Mouse (Mus musculus) lung, embryonic 14.5 days (tissue): ENCODE results near the gene Mfsd13b. TPM values are rescaled to one million over a fixed set of nuclear protein-coding genes. Genes with fewer than 3 reads are reported as not detected.
A peak's percentile ranks its signal among the peaks of the same experiment; 100 is the strongest.

Source experiments
- ATAC-seq: fragments of 200-750 bp; cut with Nextera tagmentation; 2 replicates; pipeline ENCODE4 v1.8.0; 2017; ENCODE audit warnings: mild to moderate bottlenecking, moderate TSS enrichment, moderate library complexity; ENCODE audit not compliant: insufficient read depth
- DNase-seq: peaks from one replicate; pipeline ENCODE4 v3.0.0-alpha.2; 2015
- H3K27ac ChIP-seq: fragments of 300-500 bp; sonication (generic); 2 replicates; pipeline ENCODE4 v1.5.1; 2014; ENCODE audit warnings: low read depth, mild to moderate bottlenecking, moderate library complexity
- H3K27me3 ChIP-seq: fragments of 300-500 bp; sonication (generic); 2 replicates; pipeline ENCODE4 v1.6.1; 2014; ENCODE audit warnings: low read length, control low read depth; ENCODE audit not compliant: insufficient read depth
- H3K36me3 ChIP-seq: fragments of 300-500 bp; sonication (generic); 2 replicates; pipeline ENCODE4 v1.6.1; 2014; ENCODE audit warnings: control low read depth; ENCODE audit not compliant: insufficient read depth
- H3K4me1 ChIP-seq: fragments of 300-500 bp; sonication (generic); 2 replicates; pipeline ENCODE4 v1.6.1; 2014; ENCODE audit warnings: antibody characterized with exemption, control low read depth; ENCODE audit not compliant: insufficient read depth
- H3K4me2 ChIP-seq: fragments of 300-500 bp; sonication (generic); 2 replicates; pipeline ENCODE4 v1.6.1; 2014; ENCODE audit warnings: mild to moderate bottlenecking
- H3K4me3 ChIP-seq: fragments of 300-500 bp; sonication (generic); 2 replicates; pipeline ENCODE4 v1.5.1; 2014; ENCODE audit warnings: low read depth, low read length
- H3K9ac ChIP-seq: fragments of 300-500 bp; sonication (generic); 2 replicates; pipeline ENCODE4 v1.6.1; 2014
- H3K9me3 ChIP-seq: fragments of 300-500 bp; sonication (generic); 2 replicates; pipeline ENCODE4 v1.6.1; 2016; ENCODE audit warnings: low read depth, low read length, control low read depth
- CTCF ChIP-seq: IDR thresholded peaks from 2 replicates; pipeline ENCODE4 v1.5.1; 2016; ENCODE audit warnings: antibody characterized with exemption, low read depth
- WGBS: fragments of 180-500 bp; shearing (Covaris S2); extraction: QIAGEN DNeasy Blood & Tissue Kit; methylation state at CpG from one replicate; pipeline ENCODE4 v1.1.7; 2014; 5-methylcytosine and 5-hydroxymethylcytosine counted together
- polyA plus RNA-seq: library from polyadenylated mRNA; unstranded; fragments of >200 nt; fragmentation: Nextera tagmentation; extraction: Ambion mirVana; gene quantifications from 2 replicates; pipeline ENCODE4 v1.2.1, GENCODE M21; 2014

The Mfsd13b gene
- polyA plus RNA-seq, 1 experiment from 2014 or later: not detected

GRCm38 (mm10) chr7:121033856-121034652, 51.7 kb downstream of the Mfsd13b start, which contains the start of gene Mettl9:
Mettl9 (plus strand) TSS chr7:121034445.
- TF ChIP-seq CTCF: peak; percentile 2; the same call in 1 of the 2 replicates
- peak within 1 kb of the TSS; percentile 73 for H3K4me2 ChIP-seq
- H3K36me3 ChIP-seq: no peaks in the 10 kb centered on the region
- peak within 1 kb of the TSS; percentile 96 for H3K4me3 ChIP-seq
- peak within 1 kb of the TSS; percentile 97 for H3K27ac ChIP-seq
- peak within 1 kb of the TSS; percentile 99 for H3K9ac ChIP-seq
- 0 out of 2 replicates have a peak, but pooled peaks cover 3% of the 10 kb centered on the region for H3K4me1 ChIP-seq
- no peaks in the 10 kb centered on the region for H3K27me3 ChIP-seq
- ATAC-seq (peak; percentile 98), DNase-seq (peak; percentile 98)
- WGBS: 3% methylated on average over 42 of the region's 43 CpGs
- H3K9me3 ChIP-seq: no peaks in the 10 kb centered on the region

- Histone ChIP-seq H3K4me1 (0 out of 2 replicates have a peak, but pooled peaks cover 3% of the 10 kb centered on the region), H3K4me2 (peak overlapping the region; percentile 73), H3K9ac (peak overlapping the region; percentile 99), H3K4me3 (peak overlapping the region; percentile 96), H3K9me3 (no peaks in the 10 kb centered on the region), H3K27me3 (no peaks in the 10 kb centered on the region), H3K36me3 (no peaks in the 10 kb centered on the region), H3K27ac (peak overlapping the region; percentile 97)
- peak; percentile 63 for DNase-seq
- under 1% methylated on average over 51 of the region's 63 CpGs for WGBS
- peak; percentile 81 for ATAC-seq
- TF ChIP-seq CTCF: no peak
Observed at GRCm38 (mm10) chr7:121034701-121035141, 52.4 kb downstream of the Mfsd13b start.

GRCm38 (mm10) chr7:121035161-121035721, 52.9 kb downstream of the Mfsd13b start:
- TF ChIP-seq CTCF: no peak
- Histone ChIP-seq H3K4me2 (peak overlapping the region; percentile 73), H3K4me1 (0 out of 2 replicates have a peak, but pooled peaks cover 3% of the 10 kb centered on the region), H3K27me3 (no peaks in the 10 kb centered on the region), H3K9me3 (no peaks in the 10 kb centered on the region), H3K27ac (peak overlapping the region; percentile 97), H3K9ac (peak overlapping the region; percentile 99), H3K4me3 (peak overlapping the region; percentile 96), H3K36me3 (no peaks in the 10 kb centered on the region)
- peak; percentile 33 for ATAC-seq
- WGBS: under 1% methylated on average over 24 of the region's 24 CpGs
- DNase-seq: peak; percentile 77

GRCm38 (mm10) chr7:121040595-121040994, 58.3 kb downstream of the Mfsd13b start:
- Histone ChIP-seq H3K27ac (no peak overlapping the region), H3K9me3 (no peaks in the 10 kb centered on the region), H3K9ac (no peak overlapping the region), H3K4me2 (no peak overlapping the region), H3K4me3 (no peak overlapping the region), H3K36me3 (no peaks in the 10 kb centered on the region), H3K27me3 (no peaks in the 10 kb centered on the region), H3K4me1 (peaks cover 5% of the 10 kb centered on the region; the same call in 1 of the 2 replicates)
- no peak for TF ChIP-seq CTCF
- no peak for ATAC-seq
- DNase-seq: no peak
- WGBS: 84% methylated on average over 4 of the region's 4 CpGs

- 52% methylated on average over 1 of the region's 1 CpGs for WGBS
Observed at GRCm38 (mm10) chr7:121041989-121042388, 59.7 kb downstream of the Mfsd13b start.

GRCm38 (mm10) chr7:121043004-121043403, 60.7 kb downstream of the Mfsd13b start:
- Histone ChIP-seq H3K4me3 (no peak overlapping the region), H3K9ac (no peak overlapping the region), H3K4me2 (no peak overlapping the region), H3K9me3 (no peaks in the 10 kb centered on the region), H3K4me1 (peaks cover 3% of the 10 kb centered on the region; the same call in 1 of the 2 replicates), H3K27ac (no peak overlapping the region), H3K27me3 (no peaks in the 10 kb centered on the region), H3K36me3 (no peaks in the 10 kb centered on the region)
- TF ChIP-seq CTCF: no peak
- DNase-seq (no peak), ATAC-seq (no peak)
- 94% methylated on average over 3 of the region's 3 CpGs for WGBS

More at GRCm38 (mm10) chr7:121041989-121042388, 59.7 kb downstream of the Mfsd13b start:
- H3K9me3 ChIP-seq: no peaks in the 10 kb centered on the region
- H3K4me1 ChIP-seq: peaks cover 3% of the 10 kb centered on the region; the same call in 1 of the 2 replicates
- no peak overlapping the region for H3K4me3 ChIP-seq
- no peaks in the 10 kb centered on the region for H3K27me3 ChIP-seq
- H3K9ac ChIP-seq: no peak overlapping the region
- H3K4me2 ChIP-seq: no peak overlapping the region
- DNase-seq: peak; percentile 31
- no peaks in the 10 kb centered on the region for H3K36me3 ChIP-seq
- TF ChIP-seq CTCF: no peak
- peak; percentile 79 for ATAC-seq
- H3K27ac ChIP-seq: no peak overlapping the region

GRCm38 (mm10) chr7:121043510-121043909, 61.2 kb downstream of the Mfsd13b start:
- Histone ChIP-seq H3K36me3 (0 out of 2 replicates have a peak, but pooled peaks cover 3% of the 10 kb centered on the region), H3K9me3 (no peaks in the 10 kb centered on the region), H3K4me3 (no peak overlapping the region), H3K27ac (no peak overlapping the region), H3K27me3 (no peaks in the 10 kb centered on the region), H3K4me2 (no peak overlapping the region), H3K9ac (no peak overlapping the region), H3K4me1 (peaks cover 3% of the 10 kb centered on the region; the same call in 1 of the 2 replicates)
- no peak for TF ChIP-seq CTCF
- DNase-seq (no peak), ATAC-seq (no peak)
- WGBS: 95% methylated on average over 1 of the region's 1 CpGs
